ENCODE assay signal across 26 mouse cellular contexts in the genomic region with DNA sequence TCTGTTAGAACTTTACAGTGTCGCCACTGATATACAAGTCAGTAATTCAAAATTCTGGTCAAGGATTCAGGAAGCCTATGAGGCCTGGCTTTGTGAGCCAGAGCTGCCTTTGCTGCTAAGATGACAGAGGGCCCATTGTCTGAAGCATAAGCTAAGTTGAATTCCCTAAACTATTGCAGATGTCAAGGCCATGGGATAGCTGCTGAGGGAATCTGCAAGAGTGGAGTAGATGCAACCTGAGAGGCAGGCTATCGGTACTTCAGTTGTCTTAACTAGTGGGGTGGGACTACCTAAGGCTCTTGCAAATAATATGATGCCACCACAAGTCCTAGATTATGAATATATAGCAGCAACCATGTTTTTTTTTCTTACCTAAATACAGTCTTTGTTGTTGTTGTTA.
DNase-seq lines count a peak whose midpoint lies in the region; ATAC-seq and TF ChIP-seq lines count a peak whose summit lies in the region.
"Had no signal": no experiment of that assay in that cellular context is flagged by ENCODE, and none has a peak within 500 bp of the region (broad histone marks: within the 10 kb centered on the region; RNA-seq: fewer than 3 reads in every experiment).

No protein-coding gene starts in this region.

- H3K36me3 ChIP-seq in embryonic facial prominence, embryonic 11.5 days (replicated peaks; ENCODE audit: control insufficient read depth, insufficient read depth, low read depth, low read length), result no peaks in the 10 kb centered on the region
- H3K36me3 ChIP-seq: heart, embryonic 13.5 days had no signal

- H3K27me3 ChIP-seq in embryonic facial prominence, embryonic 11.5 days (ENCODE audit: control insufficient read depth, insufficient read depth, low read length), result no peaks in the 10 kb centered on the region
- H3K27me3 ChIP-seq: forebrain, embryonic 13.5 days; heart, embryonic 13.5 days had no signal

- intact Hi-C loops in left cerebral cortex, adult 2 months (cut with DNase I), result no loop called here

- no peak for TF ChIP-seq CTCF in left cerebral cortex, adult 2 months (IDR thresholded peaks at IDR 0.05)

- no peak overlapping the region for H3K27ac ChIP-seq in embryonic facial prominence, embryonic 11.5 days (replicated peaks; ENCODE audit: low read depth, low read length)
- no peak overlapping the region for H3K27ac ChIP-seq in left cerebral cortex, adult 2 months
- H3K27ac ChIP-seq: forebrain, embryonic 13.5 days; gastrocnemius, adult 2 months; heart, embryonic 13.5 days; hindbrain, embryonic 14.5 days; hindbrain, postnatal 0 days had no signal

- no peaks in the 10 kb centered on the region for H3K9me3 ChIP-seq in embryonic facial prominence, embryonic 11.5 days (replicated peaks; ENCODE audit: control insufficient read depth, low read length)
- H3K9me3 ChIP-seq: forebrain, embryonic 13.5 days; heart, embryonic 13.5 days had no signal

- H3K4me2 ChIP-seq in embryonic facial prominence, embryonic 11.5 days (ENCODE audit: low read depth, low read length), result no peak overlapping the region
- H3K4me2 ChIP-seq: forebrain, embryonic 13.5 days; heart, embryonic 13.5 days; hindbrain, embryonic 14.5 days had no signal

- H3K9ac ChIP-seq in embryonic facial prominence, embryonic 11.5 days (replicated peaks; ENCODE audit: low read length), result no peak overlapping the region
- H3K9ac ChIP-seq: forebrain, embryonic 13.5 days; heart, embryonic 13.5 days; hindbrain, embryonic 14.5 days had no signal

- no peaks in the 10 kb centered on the region for H3K4me1 ChIP-seq in embryonic facial prominence, embryonic 11.5 days (ENCODE audit: control insufficient read depth, insufficient read depth, low read length)
- H3K4me1 ChIP-seq: forebrain, embryonic 13.5 days; heart, embryonic 13.5 days had no signal

- WGBS in embryonic facial prominence, embryonic 11.5 days, result 33% methylated on average over 2 of the region's 2 CpGs

- DNase-seq in embryo, embryonic 11 days, result peak; percentile 23
- peak; percentile 62 for DNase-seq in embryonic facial prominence, embryonic 11.5 days (ENCODE audit: low spot score)
- peak; percentile 13 for DNase-seq in forelimb bud, embryonic 11.5 days (ENCODE audit: low read depth, low spot score)
- no peak for DNase-seq in gastrocnemius, postnatal 4 days (ENCODE audit: low spot score in 2 of 2)
- DNase-seq in left cerebral cortex, adult 2 months (ENCODE audit: extremely low spot score in 1 of 2, low spot score in 2 of 2), result no peak
- DNase-seq in neural tube, embryonic 10.5 days (ENCODE audit: extremely low spot score, low spot score), result no peak
- DNase-seq: adrenal gland, postnatal 10 days; adrenal gland, postnatal 36 days; cerebellum, adult 18-20 months; cerebellum, adult 9-10 months; cerebellum, postnatal 14 days; gastrocnemius, adult 2 months; gastrocnemius, postnatal 14 days; heart, adult 18-20 months; heart, postnatal 14 days; heart, postnatal 4 days; kidney, adult 2 months had no signal

- no peak overlapping the region for H3K4me3 ChIP-seq in embryonic facial prominence, embryonic 11.5 days (ENCODE audit: low read depth, low read length)
- H3K4me3 ChIP-seq in left cerebral cortex, adult 2 months, result no peak overlapping the region
- H3K4me3 ChIP-seq: erythroblast, embryonic 14.5 days; forebrain, embryonic 13.5 days; gastrocnemius, adult 2 months; heart, embryonic 13.5 days had no signal

- 0 out of 2 replicates have a peak, but pooled peaks have one; percentile 56 for ATAC-seq in embryonic facial prominence, embryonic 11.5 days (replicated peaks; ENCODE audit: insufficient number of reproducible peaks, low FRiP score, low TSS enrichment, low read depth)
- ATAC-seq: activated CD4-positive, CD25-positive, alpha-beta regulatory T cell, adult 4 months; forebrain, embryonic 13.5 days; forebrain, embryonic 16.5 days; hindbrain, postnatal 0 days; inflammation-experienced regulatory T-cells, adult 6 months; intestine, postnatal 0 days had no signal

Comparison
In these comparisons a context has a peak if more than half of its experiments do, and no peak if none do; other contexts are left out.
1. DNase-seq: peak in embryo, embryonic 11 days (single experiment), embryonic facial prominence, embryonic 11.5 days (single experiment) and forelimb bud, embryonic 11.5 days (single experiment); none in gastrocnemius, postnatal 4 days (0 of 2), left cerebral cortex, adult 2 months (0 of 2) and neural tube, embryonic 10.5 days (single experiment).